In genomic region chr4:57280888-57281287, GRCm38 (mm10) we compare ENCODE assay signal across 11 mouse cellular contexts. TPM values are rescaled to one million over a fixed set of nuclear protein-coding genes. Genes with fewer than 3 reads are reported as not detected.
A peak's percentile ranks its signal among the peaks of the same experiment; 100 is the strongest.
DNase-seq lines count a peak whose midpoint lies in the region; ATAC-seq lines count a peak whose summit lies in the region.
"Had no signal": no experiment of that assay in that cellular context is flagged by ENCODE, and none has a peak within 500 bp of the region (broad histone marks: within the 10 kb centered on the region; RNA-seq: fewer than 3 reads in every experiment).

No protein-coding gene starts in this region.

- WGBS in forebrain, embryonic 12.5 days, result 91% methylated on average over 5 of the region's 5 CpGs

- H3K27me3 ChIP-seq in forebrain, embryonic 12.5 days, result no peaks in the 10 kb centered on the region
- H3K27me3 ChIP-seq: limb, embryonic 12.5 days; megakaryocyte, embryonic 14.5 days; neural tube, embryonic 12.5 days had no signal

- no peaks in the 10 kb centered on the region for H3K4me1 ChIP-seq in forebrain, embryonic 12.5 days
- H3K4me1 ChIP-seq: neural tube, embryonic 12.5 days had no signal

- H3K4me2 ChIP-seq in forebrain, embryonic 12.5 days, result no peak overlapping the region
- H3K4me2 ChIP-seq: limb, embryonic 12.5 days; neural tube, embryonic 12.5 days had no signal

- no peak overlapping the region for H3K4me3 ChIP-seq in forebrain, embryonic 12.5 days (replicated peaks)
- H3K4me3 ChIP-seq: limb, embryonic 12.5 days; megakaryocyte, embryonic 14.5 days; neural tube, embryonic 12.5 days had no signal

- no peaks in the 10 kb centered on the region for H3K9me3 ChIP-seq in forebrain, embryonic 12.5 days
- H3K9me3 ChIP-seq: limb, embryonic 12.5 days; megakaryocyte, embryonic 14.5 days; neural tube, embryonic 12.5 days had no signal

- H3K27ac ChIP-seq in forebrain, embryonic 12.5 days, result no peak overlapping the region
- H3K27ac ChIP-seq: limb, embryonic 12.5 days; neural tube, embryonic 12.5 days had no signal

- no peak for ATAC-seq in forebrain, embryonic 12.5 days (ENCODE audit: low FRiP score)

- no peak overlapping the region for H3K9ac ChIP-seq in forebrain, embryonic 12.5 days
- H3K9ac ChIP-seq: limb, embryonic 12.5 days; neural tube, embryonic 12.5 days had no signal

- DNase-seq in urinary bladder, postnatal 14 days (ENCODE audit: low spot score), result peak; percentile 56
- DNase-seq in urinary bladder, postnatal 10 days (ENCODE audit: low spot score), result no peak
- DNase-seq in cerebellum, adult 18-20 months, result peak; percentile 74 to 75
- peak; percentile 76 for DNase-seq in gastrocnemius, postnatal 25 days
- DNase-seq in skeletal muscle tissue, adult 2 months (ENCODE audit: low read depth, low spot score), result peak; percentile 62
- DNase-seq in kidney, postnatal 25 days, result no peak
- DNase-seq: right cerebral cortex, postnatal 14 days had no signal

- no peaks in the 10 kb centered on the region for H3K36me3 ChIP-seq in forebrain, embryonic 12.5 days (replicated peaks)
- H3K36me3 ChIP-seq: limb, embryonic 12.5 days; neural tube, embryonic 12.5 days had no signal

RNA-seq across cellular contexts. Expression of gene Ptpn3, which starts 20.7 kb away (rescaled TPM):
- total RNA-seq in gastrocnemius, postnatal 25 days (2021), result 10 to 100 TPM; 40.4 to 46.3 TPM
- polyA plus RNA-seq in forebrain, embryonic 12.5 days (2016; fragmentation: Nextera tagmentation; extraction: Ambion mirVana), result 1.7 and 2.4 TPM in 2 replicates

Comparison
In these comparisons a context has a peak if more than half of its experiments do, and no peak if none do; other contexts are left out.
1. DNase-seq: peak in urinary bladder, postnatal 14 days (single experiment), cerebellum, adult 18-20 months (2 of 2), gastrocnemius, postnatal 25 days (single experiment) and skeletal muscle tissue, adult 2 months (single experiment); none in urinary bladder, postnatal 10 days (single experiment) and kidney, postnatal 25 days (0 of 2).